Mouse (Mus musculus): ENCODE measurements around the gene Rsc1a1.

GRCm38 (mm10) chr4:141664011-141664745 is 21.2 kb downstream of the Rsc1a1 start:
- TF ChIP-seq POLR2A (IDR thresholded peaks at IDR 0.05; ENCODE audit: insufficient read depth, low read depth, low read length), result peak; percentile 68
- no peak for TF ChIP-seq CTCF (IDR thresholded peaks at IDR 0.05)

All from heart, adult 2 months (tissue).